Mouse (Mus musculus) c-Kit-positive CD71-positive TER-119-negative erythroid progenitor cells, embryonic 14.5 days (primary cell): ENCODE data around the gene Car11.
A peak's percentile ranks its signal among the peaks of the same experiment; 100 is the strongest.

ENCODE experiments used
- DNase-seq: peaks from one replicate; pipeline ENCODE4 v3.0.0-alpha.2; 2013; ENCODE audit warnings: low read depth

The Car11 gene

DNA sequence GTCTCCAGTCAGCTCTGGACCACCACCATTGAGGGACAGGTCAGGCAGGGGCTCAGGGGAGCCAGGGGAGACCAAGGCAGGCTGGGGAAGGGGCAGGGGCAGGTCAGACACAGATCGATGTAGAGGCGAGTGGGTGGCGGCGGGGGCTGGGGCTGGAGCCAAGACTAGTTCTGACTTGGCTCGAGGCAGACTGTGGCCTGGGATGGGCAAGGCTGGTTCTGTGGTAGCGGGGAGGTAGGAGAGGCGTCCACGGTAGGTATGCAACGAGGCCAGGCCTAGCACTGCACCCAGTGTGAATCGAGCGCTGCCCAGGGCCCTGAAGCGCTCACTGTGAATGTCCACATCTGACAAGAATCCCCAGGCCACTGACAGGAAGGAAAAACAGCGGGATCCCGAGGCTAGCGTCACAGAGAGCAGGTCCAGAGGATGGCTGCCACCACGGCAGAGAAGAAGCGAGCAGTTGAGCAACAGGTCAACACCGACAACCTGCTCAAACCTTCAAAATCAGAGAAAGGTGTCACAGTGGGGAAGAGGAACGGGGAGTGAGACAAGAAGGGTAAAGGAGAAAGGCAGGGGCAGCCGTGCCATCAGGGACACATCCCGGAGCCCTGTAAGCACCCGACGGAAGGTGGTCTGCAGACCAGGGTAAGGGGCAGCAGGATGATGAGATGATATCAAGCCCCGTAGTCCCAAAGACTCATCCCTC, 11.8 kb downstream of the Car11 start:
- DNase-seq = no peak

DNA sequence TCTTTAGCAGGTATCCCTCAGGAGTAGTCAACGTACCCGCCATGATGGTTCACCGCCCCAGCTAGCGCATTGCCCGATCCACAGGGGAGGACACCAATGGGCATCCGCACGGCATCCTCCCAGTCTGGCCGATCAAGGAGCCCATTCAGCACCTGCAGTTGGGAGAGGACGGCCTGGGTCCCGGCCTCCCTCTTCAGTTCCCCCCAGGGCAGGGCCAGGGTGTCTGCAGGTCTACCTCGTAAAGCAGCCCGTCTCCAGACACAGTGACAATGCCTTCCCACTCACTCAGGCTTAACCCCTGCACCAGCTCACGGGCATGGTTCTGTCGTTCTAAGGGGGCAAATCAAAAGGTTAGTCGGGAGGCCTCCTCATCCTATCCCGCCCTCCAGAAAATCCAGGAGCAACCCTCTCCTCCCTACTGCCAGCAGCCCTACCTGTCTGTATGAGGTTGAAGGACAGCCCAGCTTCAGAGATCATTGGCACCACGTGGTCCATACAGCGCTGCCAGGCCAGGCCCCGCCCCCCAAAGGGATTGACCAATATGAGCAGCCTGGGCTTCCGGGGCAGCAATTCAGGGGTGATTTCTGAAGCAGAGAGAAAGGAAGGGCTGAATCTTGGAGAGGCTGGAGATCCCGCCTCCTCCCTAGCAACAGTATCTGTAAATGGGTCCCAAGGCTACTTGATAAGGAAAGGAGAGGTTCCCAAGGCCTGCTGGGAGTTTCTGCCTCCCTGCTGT, 12.5 kb downstream of the Car11 start:
- no peak for DNase-seq

DNA sequence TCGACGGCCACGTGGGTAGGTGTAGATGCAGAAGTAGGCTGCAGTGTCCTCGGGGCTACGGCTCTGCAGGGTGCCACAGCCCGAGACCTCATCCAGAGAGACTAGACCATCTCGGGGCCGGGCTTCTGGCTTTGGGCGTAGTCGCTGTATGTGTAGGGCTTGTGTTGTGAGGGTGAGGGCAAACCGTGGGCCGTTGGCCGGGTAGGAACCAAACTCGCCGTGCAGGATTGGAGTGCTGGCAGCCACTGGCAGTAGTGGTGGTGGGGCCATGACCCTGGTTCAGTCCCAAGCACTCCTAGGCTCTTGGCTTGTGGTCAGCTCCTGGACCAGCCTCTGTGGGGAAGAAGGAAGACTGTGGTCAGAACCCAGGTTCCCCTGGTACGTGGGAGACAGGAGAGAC, 13.8 kb downstream of the Car11 start:
- no peak for DNase-seq

DNA sequence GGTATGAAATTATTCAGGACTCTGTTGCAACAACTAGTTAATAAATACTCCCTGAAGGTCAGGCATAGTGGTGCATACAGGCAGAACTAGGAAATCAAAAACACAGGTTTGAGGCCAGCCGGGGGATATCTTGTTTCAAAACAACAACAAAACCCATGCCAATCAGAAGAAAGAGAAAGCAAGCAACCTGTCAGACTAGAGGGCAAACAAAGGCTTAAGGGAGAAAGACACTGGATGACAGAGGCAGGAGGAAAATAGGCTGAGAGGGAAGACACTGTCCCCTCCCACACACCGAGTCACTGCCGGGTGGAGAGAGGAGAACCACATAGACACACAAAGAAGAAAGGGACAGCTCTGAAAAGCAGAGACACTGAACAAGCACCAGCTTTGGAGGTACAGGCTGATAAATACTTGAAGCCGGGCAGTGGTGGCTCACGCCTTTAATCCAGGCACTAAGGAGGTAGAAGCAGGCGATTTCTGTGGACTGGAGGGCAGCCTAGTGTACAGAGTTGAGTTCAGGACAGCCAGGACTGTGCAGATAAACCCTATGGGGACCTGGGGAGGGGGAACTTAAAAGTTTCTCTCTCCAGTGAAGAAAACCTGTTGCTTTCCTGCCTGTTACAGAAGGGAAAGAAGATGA, 14.4 kb downstream of the Car11 start:
- DNase-seq = no peak

DNA sequence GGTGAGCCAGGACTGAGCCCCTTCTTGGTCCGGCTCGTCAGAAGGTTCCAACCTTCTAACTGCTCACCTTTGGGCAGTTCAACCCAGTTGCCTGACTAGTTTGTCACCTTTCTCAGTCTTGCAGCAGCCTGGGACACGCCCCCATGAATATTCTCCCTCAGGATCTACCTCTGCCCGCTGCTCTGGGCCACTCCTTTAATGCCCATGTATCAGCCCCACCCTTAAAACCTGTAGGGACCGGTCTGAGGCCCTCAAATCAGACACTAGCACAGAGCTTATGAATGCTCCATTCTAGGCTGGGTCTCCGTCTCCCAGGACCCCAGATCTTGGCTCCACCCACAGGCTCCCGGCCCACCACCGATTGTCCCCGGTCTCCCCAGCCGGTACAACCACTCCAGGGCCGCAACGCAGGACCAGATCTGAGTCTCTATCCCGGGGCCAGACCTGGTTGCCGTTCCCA, 15.0 kb downstream of the Car11 start:
- DNase-seq = no peak

DNA sequence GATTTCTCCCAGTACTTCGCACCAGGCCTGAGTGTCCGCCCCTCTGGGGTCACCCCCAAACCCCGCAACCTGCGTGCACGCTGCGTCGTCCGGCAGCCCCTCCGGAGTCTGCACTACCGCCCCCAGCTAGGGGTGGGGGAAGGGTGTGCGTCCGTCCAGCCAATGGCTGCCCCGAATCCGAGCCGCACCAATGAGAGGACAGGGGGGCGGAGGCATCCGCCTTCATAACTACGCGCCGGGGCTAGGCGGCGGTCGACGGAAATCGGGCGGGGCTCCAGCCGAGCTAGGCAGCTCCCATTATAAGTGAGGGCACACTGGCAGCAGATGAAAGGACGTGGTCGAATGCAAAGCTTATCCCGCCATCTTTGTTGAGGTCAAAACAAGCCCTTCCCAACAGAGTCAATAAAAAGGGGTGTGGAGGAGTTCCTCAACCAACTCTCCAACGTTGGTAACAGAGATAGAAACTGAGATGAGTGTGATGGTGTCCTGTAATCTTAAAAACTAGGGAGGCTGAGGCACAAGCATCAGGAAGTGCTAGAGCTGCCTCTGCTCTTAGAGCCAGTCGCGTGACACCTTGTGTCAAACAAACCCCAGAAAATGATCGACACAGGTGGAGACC, 15.6 kb downstream of the Car11 start, which contains the start of gene Rpl18:
Rpl18 (plus strand) TSS at position 368 of the 619 bp plus-strand sequence.
- peak; percentile 94 for DNase-seq

DNA sequence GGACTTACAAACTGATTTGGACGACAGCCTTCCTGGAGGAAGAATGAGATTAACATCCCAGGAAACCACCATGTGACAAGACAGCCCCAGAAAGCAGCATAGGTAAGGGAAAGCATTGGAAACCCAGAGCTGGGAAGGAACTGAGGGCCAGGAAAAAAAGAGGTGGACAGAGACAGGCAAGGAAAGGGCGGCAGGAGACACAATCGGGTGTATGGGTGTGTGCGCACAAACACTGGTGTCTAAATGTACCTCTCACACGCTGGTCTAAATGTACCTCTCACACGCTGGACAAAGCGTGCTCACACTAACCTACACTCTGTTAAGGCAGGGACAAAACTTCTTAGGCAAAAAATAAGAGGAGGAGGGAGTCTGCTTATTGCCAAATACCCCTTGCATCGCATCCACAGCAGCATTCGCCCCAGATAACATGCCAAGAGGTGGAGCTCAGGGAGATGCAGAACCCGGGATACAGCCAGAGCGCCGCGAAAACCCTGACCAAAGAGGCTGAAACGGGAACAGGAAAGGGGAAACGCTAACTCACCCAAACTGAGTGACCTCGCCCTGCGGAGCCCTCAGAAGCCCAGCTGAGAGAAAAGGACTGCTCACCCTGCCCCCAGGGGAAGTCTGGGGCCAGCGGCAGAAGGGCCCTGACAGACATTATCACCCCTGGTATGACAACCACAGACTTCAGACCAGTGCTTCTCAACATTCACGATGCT, 16.3 kb downstream of the Car11 start:
- DNase-seq = no peak

DNA sequence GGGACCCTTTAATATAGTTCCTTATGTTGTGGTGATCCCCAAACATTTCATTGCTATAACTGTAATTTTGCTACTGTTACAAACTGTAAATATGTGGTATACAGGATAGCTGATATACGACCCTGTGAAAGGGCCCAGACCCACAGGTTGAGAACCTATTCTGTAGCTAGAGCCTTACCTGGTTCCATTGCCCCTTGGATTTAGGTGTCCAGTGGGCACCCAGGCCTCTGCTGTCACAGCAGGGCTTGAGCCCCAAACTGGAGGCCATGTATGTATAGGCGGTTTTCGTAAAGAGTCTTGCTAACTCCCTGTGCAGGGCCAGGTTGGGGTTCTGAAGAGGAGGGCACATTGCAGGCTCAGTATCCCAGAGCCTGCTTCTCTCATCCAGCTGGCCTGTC, 16.8 kb downstream of the Car11 start:
- no peak for DNase-seq

DNA sequence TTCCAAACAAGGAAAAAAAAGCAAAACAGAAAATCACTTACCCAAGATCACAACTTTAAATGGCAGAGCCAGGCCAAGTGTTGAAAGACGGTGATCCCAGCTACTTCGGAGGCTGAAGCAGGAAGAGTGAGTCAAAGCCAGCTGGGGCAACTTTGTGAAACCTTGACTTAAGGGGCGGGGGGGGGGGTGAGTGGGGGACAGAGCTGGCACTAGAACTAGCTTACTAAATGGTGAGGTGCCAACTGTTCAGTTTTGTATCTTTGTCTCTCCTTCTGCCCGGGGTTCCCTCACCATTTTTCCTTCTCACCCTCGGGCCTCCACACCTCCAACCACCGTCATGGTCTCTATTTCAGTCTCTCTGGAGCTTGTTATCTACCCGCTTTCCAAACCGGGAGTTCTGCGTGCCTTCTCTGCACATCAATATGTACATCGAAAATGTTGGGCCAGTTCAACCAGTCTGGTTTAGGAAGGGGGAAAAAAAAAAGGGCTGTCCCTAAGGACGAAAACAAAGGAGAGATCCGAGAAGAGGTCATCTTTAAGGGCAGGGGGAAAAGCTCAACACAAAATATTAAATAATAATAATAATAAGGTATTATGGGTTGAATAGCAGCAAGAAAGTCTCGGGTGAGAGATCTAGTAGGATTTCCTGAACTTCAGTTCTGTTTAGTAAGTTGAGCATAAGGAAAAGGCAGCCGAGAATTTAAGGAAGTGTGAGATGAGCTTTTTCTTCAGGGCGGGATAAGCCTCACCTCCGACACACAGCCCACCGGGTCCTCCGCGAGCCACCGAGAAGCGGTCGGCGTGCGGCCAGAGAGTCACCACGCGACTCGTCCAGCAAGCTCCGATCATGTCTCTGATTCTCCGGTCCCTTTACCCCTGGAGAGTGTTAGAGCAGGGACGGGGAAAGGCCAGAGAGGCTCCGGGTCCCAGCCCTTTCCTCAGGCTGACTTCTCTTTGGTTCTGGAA, 17.6 kb downstream of the Car11 start:
- peak; percentile 50 for DNase-seq

DNA sequence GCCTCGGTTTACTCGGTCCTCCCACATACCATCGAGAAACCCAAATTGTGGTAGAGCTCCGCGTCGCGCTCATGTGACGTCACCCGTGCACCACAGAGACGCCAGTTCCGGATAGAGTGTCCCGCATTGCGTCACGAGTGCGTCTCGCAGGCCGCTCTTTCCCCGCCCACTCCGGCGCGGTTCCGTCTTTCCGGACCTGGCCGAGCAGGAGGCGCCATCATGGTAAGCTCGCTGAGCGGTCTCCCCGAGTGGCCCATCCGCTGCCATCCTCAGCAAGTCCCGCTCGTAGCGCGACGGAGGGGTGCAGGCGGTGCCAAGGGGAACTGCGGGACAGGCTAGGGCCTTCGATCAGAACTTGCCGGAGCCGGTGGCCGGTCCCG, 18.3 kb downstream of the Car11 start, which contains the start of gene Sphk2:
Sphk2 (minus strand) TSS at position 85 of the 380 bp plus-strand sequence.
- peak; percentile 95 for DNase-seq

DNA sequence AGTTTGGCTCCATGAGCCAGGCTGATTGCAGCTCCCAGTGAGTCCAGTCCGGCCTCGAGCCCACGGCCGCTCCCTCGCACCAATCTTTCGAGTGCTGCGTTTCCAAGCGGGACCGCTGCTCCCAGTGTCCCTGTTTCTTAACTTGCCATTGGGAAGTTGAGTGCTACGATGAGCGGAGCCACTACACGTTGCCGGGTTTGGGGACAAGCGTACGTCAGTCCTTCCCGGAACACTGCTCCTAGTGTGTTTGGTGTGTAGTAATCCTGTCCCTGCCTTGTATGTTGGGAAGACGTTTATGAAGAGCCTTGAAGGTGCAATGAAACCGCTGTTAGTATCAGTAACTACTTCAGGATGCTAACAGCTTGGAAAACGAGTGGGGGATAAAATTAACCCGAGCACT, 18.7 kb downstream of the Car11 start:
- DNase-seq = no peak

DNA sequence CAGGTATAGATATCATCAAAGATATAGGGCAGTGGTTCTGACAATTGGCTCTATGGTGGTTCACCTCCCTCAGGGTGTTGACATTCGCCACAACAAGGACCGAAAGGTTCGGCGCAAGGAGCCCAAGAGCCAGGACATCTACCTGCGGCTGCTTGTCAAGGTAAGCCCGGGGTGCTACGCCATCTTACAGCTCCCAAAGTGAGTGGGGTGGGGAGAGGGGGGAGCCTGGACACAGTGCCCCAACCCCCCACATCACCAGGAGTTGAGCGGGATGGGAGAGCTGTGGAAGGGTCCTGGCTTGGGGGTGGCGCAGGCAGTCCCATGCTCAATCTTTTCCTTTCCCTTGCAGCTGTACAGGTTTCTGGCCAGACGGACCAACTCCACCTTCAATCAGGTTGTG, 19.5 kb downstream of the Car11 start:
- no peak for DNase-seq

DNA sequence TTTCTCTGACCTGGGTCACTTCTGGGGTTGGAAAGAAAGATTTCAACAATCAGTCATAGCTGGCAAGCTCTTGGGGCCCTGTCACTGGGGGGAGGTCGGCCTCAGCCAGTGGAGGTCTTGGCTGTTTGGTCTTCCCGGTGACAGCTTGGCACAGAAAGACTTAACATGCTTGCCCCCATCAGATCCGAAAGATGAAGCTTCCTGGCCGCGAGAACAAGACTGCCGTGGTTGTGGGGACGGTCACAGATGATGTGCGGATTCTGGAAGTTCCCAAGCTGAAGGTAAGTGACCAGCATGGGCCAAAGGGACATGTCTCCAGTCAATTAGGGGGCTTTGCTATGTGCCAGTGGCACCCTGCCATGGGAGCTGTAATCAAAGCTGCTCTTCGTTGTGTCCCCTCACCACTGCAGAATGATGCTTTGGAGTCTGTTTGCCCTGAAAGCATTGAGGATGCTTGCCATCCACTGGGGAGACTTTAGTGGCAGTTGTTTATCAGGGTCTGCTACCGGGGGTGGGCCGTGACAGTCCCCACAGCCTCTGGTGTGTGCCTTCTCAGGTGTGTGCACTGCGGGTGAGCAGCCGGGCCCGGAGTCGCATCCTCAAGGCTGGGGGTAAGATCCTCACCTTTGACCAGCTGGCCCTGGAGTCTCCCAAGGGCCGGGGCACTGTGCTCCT, 20.2 kb downstream of the Car11 start:
- no peak for DNase-seq

DNA sequence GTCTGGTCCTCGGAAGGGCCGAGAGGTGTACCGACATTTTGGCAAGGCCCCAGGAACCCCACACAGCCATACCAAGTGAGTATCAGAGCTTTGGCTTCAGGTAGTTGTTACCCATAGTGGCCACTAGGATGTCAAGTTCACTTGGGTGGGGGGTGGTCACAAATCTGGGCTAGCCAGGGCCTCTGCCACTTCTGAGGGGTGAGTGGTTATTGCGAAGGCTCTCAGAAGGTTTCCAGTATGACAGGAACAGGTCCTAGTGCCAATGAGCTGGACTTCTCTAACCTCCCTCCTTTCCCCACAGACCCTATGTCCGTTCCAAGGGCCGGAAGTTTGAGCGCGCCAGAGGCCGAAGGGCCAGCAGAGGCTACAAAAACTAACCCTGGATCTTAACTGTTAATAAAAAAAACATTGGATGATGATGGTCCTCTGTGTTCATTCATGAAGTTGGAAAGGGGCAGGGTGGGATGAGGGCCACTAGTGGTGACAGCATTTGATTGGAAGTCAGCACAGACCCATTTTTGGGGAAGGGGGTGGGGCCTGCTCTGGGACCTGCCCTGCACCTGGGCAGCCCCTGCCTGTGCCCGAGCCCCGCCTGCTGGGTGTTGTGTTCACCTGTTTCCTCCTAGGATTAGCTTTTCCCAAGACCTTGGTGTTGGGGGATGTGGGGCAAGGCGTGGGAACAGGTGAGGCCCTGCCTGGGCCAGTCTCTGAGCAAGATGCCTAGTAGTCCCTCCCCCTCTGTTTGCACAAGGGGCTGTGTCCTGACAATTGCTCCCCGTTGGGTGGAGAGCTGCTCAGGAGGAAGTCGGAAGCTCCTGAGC, 21.0 kb downstream of the Car11 start, which contains the start of gene Fam83e:
Fam83e (plus strand) TSS at position 800 of the 821 bp plus-strand sequence.
- DNase-seq = no peak

DNA sequence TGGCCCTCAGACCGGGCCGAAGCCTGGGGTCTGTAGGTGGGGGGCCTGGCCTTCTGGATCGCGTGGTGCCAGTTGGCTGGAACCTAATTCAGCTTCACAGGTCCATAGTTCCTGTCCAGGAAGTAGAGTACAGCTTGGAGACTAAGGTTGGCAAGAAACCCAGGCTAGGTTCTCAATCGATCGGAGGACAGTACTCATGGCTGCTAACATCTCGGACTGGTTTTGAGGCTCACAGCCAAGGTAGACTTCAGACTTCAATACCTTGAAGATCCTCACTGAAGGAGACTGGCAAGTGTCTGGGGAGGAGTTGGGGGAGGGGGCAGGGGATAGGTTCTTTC, 21.6 kb downstream of the Car11 start:
- DNase-seq = no peak

DNA sequence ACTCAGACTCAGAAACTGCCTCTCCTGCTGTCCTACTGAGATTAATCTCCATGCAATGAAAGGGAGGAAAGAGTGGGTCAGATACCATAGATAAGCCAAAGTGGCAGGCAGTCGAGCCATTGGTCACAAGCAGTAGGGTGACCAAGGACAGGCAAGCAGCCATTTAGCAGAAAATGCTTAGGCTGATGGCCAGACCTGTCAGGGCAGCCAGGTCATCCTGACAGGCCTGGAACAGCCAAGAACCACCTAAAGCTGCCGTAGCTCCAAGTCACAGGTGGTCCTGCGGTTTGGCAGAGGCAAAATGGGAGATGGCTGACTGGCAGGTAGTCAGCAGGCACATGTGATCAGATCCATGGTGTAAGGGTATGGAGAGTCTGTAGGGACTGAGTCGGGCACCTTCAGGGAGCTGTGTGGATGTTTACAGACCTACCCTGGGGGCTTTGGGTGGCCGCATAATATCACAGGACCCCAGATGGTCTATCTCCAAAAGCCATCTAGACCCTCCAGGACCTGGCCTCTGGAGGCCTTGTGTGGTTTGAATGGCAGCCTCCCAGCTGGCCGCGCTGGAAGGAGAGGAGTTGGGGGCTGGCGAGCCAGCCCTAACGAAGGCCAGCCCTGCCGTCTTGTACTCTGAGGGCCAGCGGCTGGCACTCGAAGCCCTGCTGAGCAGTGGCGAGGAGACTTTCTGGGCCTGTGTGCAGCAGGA, 22.2 kb downstream of the Car11 start:
- DNase-seq = no peak

DNA sequence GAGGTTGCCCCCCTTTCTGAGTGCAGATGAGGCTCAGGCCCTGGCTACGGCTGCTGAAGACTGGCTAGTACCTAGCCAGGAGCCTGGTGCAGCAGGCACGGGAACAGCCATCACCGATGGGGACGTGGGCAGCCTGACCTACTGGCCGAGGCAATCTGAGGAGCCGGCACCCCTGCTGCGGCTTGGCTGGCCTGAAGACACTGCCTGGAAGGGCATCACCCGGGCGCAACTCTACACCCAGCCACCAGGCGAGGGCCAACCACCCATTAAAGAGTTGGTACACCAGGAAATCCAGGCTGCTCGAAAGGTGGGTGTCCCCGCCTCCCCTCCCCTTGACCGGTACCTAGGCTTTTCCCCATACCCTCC, 22.7 kb downstream of the Car11 start:
- no peak for DNase-seq

DNA sequence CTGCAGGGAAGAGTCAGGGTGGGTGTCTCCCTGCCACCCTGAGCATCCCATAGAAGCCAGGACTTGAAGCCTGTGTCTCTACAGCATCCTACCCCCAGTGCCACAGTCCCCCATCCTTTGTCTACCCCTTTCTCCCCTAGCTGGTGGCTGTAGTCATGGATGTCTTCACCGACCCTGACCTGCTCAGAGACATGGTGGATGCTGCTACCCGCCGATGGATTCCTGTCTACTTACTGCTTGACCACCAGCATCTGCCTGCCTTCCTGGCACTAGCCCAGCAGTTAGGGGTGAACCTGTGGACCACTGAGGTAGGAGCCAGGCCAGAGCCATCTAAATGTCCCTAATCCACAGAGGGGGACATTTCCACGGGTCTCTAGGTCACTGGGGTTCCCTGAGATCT, 23.7 kb downstream of the Car11 start:
- no peak for DNase-seq

DNA sequence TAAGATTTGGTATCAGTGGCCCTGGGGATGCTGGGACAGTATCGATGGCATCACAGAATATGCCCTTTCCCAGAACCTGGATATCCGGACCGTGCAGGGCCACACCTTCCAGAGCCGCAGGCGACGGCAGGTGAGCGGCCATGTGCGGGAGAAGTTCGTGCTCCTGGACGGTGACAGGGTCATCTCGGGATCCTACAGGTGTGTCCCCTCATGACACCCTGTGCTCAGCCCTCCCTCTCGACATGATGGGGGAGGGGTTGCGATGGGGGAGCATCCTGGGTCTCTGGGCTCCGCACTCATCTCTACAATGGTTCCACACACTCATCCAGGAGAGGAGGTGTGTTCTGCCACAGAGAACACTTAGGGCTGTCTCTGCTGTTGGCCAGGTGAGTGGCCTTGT, 24.1 kb downstream of the Car11 start:
- DNase-seq = no peak
